In the genomic region with DNA sequence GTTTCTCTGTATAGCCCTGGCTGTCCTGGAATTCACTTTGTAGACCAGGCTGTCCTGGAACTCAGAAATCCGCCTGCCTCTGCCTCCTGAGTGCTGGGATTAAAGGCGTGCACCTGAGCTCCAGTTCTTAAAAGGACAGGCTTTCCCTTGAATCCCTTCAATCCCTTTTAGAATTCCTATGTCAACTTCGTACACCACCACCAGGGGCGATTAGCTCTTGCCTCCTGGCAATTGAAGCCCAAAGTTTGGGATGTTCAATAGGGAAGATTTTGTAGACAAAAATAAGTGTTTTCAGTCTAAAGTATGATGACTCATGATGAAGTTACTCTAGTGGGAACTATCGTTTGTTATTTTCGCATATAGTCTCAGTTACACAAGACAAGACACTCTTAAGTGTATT, we compare ENCODE assay signal across 28 mouse cellular contexts. TPM values are rescaled to one million over a fixed set of nuclear protein-coding genes. Genes with fewer than 3 reads are reported as not detected.
"Had no signal": no experiment of that assay in that cellular context is flagged by ENCODE, and none has a peak within 500 bp of the region (broad histone marks: within the 10 kb centered on the region; RNA-seq: fewer than 3 reads in every experiment).

No protein-coding gene starts in this region.

- H3K36me3 ChIP-seq: heart, embryonic 13.5 days; heart, embryonic 15.5 days; hindbrain, embryonic 15.5 days; limb, embryonic 10.5 days; limb, embryonic 12.5 days; liver, embryonic 13.5 days; liver, embryonic 15.5 days had no signal

- H3K27me3 ChIP-seq: heart, embryonic 13.5 days; heart, embryonic 15.5 days; hindbrain, embryonic 13.5 days; hindbrain, embryonic 15.5 days; limb, embryonic 12.5 days; liver, embryonic 13.5 days; liver, embryonic 15.5 days had no signal

- H3K9ac ChIP-seq: heart, embryonic 13.5 days; heart, embryonic 15.5 days; hindbrain, embryonic 13.5 days; hindbrain, embryonic 15.5 days; limb, embryonic 12.5 days; liver, embryonic 13.5 days; liver, embryonic 15.5 days had no signal

- H3K4me3 ChIP-seq: heart, adult 2 months; heart, embryonic 13.5 days; heart, embryonic 15.5 days; hindbrain, embryonic 13.5 days; hindbrain, embryonic 15.5 days; layer of hippocampus, adult 2 months; left cerebral cortex, adult 2 months; limb, embryonic 10.5 days; limb, embryonic 12.5 days; liver, embryonic 13.5 days; liver, embryonic 15.5 days had no signal

- H3K27ac ChIP-seq: heart, adult 2 months; heart, embryonic 13.5 days; heart, embryonic 15.5 days; hindbrain, embryonic 13.5 days; hindbrain, embryonic 15.5 days; hindbrain, postnatal 0 days; layer of hippocampus, adult 2 months; left cerebral cortex, adult 2 months; limb, embryonic 10.5 days; limb, embryonic 12.5 days; liver, embryonic 13.5 days; liver, embryonic 15.5 days had no signal

- ATAC-seq: hindbrain, postnatal 0 days; intestine, embryonic 16.5 days had no signal

- H3K4me2 ChIP-seq: heart, embryonic 11.5 days; heart, embryonic 13.5 days; heart, embryonic 15.5 days; hindbrain, embryonic 13.5 days; hindbrain, embryonic 15.5 days; limb, embryonic 12.5 days; liver, embryonic 11.5 days; liver, embryonic 13.5 days; liver, embryonic 15.5 days had no signal

- H3K9me3 ChIP-seq: heart, embryonic 13.5 days; heart, embryonic 15.5 days; hindbrain, embryonic 13.5 days; hindbrain, embryonic 15.5 days; limb, embryonic 10.5 days; limb, embryonic 12.5 days; liver, embryonic 13.5 days; liver, embryonic 15.5 days had no signal

- H3K4me1 ChIP-seq: heart, embryonic 13.5 days; heart, embryonic 15.5 days; hindbrain, embryonic 13.5 days; hindbrain, embryonic 15.5 days; limb, embryonic 10.5 days; limb, embryonic 12.5 days; liver, embryonic 13.5 days; liver, embryonic 15.5 days had no signal

- DNase-seq: gastrocnemius, postnatal 14 days; gastrocnemius, postnatal 36 days; heart, adult 11 months; heart, adult 2 months; heart, postnatal 14 days; heart, postnatal 36 days; kidney, adult 11 months; kidney, adult 8-10 months; kidney, postnatal 10 days; kidney, postnatal 25 days; kidney, postnatal 4 days; liver; liver, embryonic 13.5 days had no signal

RNA-seq across cellular contexts. Expression of gene Slc16a14, which starts 37.6 kb away (rescaled TPM):
- total RNA-seq: hematopoietic stem cell, adult 5-6 weeks had no signal
- polyA plus RNA-seq: heart, postnatal 0 days; liver, embryonic 15.5 days had no signal
